Mouse (Mus musculus): ENCODE measurements around the gene Lrrc4.

Gene Lrrc4

DNA sequence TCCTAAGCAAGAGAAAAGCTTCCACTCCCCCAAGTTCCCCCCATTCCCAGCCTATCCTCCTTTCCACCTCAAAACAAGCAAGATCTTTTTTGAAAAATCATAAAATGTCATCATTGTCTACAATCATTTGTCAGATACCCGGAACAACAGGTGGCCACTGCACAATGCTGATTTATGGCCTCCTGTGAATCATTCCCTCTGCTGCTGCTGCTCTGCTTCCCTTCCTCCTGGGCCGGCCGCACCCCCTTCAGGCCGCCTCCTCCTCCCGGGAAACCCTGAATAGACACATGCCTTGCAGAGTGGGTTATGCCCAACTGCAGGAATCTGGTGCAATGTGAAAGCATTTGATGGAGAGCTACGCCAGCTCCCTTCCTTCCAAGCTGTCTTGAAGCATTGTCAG, 3.0 kb downstream of the Lrrc4 start:
- no peak for ATAC-seq (ENCODE audit: insufficient number of reproducible peaks, low FRiP score, low TSS enrichment)

DNA sequence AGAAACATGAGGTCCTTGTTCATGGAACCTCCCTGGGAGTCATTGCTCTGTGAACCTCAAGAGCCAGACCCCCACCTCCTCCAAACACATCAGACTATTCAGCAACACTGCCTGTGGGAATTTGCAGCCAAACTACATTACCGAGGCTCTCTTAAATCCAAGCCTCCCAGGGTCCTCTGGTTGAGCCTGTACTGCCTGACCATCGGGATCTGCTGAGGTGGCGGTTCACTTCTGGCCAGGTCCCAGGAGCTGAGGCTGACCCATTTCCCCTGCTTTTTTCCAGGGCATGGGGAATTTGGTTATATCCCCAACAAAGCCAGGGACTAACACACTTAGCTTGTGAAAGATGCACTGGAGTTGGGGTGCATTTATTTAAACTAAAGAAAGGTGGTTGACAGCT, 4.0 kb downstream of the Lrrc4 start:
- no peak for ATAC-seq (ENCODE audit: insufficient number of reproducible peaks, low FRiP score, low TSS enrichment)

DNA sequence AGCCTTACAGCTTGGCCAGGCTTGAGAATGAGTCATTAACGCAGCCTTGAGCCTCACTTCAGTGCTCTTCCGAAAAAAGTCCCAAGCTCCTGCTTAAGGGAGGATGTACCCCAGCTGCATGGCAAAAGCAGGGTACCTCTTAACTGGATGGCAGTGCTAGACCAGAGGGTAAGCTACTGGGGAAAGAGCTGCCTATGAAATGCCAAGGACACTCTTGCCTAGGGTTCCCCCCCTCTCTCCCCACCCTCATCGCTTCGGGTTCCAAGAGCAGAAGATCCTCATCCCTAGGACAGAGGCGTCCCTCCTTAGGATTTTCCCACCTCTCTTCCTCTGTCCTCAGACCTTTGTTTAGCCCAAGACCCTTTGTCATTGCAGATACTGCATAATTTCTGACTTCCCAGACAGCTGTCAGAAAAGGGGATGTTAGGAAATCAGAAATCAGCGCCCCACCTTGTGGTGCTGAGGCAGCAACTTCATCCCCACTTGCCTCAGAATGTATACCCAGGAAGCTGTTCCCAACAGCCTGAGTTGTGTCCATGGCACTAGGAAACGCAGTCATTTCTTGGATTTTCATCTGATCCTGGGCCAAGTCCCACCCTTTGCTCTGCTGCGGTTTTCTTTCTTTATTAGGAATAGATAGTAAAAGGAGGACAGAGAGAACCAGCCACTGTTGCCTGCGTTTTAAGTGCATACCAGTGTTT, 4.7 kb downstream of the Lrrc4 start:
- ATAC-seq (ENCODE audit: insufficient number of reproducible peaks, low FRiP score, low TSS enrichment) = no peak

DNA sequence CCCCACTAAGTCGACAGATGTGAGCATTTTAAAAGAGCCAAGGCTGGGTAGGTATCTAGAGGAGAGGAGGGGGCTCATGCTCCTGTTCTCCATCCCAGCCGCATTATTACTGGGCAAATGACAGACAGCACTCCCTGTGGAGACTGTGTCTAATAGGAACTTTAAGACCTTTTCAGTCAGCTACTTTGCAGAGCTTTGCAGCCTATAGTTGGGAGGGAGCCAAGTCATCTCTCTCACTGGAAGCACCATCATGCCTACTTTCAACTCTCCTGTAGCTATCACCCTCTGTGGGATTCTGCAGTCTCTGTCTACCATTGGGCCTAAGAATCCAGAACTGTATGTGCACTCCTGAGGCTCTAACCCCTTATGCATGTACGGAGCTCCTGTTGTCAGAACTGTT, 5.7 kb downstream of the Lrrc4 start:
- ATAC-seq (ENCODE audit: insufficient number of reproducible peaks, low FRiP score, low TSS enrichment) = no peak

DNA sequence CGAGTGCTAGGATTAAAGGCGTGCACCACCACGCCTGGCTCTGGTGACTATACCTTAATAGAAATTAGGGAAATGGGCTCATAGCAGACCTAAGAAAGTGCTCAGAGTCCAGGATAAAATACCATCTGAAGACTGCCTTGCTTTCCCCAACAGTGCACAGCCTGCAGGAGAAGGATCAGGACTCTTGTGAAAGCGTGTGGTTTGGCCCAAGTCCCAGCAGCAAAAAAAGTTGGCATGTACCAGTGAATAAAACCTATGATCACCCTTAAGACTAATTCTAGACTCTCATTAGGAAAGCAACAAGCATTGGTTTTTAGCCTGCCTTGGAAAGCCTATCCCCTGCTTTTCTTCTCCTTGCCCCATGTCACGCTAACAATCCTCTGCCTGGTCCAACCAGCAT, 7.7 kb downstream of the Lrrc4 start:
- ATAC-seq (ENCODE audit: insufficient number of reproducible peaks, low FRiP score, low TSS enrichment) = no peak

DNA sequence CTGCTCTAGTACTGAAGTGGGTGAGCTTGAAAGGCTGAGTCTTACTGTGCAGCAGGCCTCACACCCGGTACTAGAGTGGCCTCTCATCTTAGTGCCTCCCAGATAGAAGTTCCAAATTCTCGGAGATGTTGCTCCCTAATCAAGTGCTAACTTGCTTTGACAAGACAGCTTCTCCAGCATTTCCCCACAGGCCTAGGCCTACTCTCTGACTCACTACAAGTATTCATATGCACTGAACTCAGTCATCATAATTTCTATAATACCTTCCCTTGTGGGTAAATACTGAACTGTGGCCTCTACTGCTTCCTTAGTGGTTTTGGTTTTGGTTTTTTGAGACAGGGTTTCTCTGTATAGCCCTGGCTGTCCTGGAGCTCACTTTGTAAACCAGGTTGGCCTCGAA, 8.2 kb downstream of the Lrrc4 start:
- no peak for ATAC-seq (ENCODE audit: insufficient number of reproducible peaks, low FRiP score, low TSS enrichment)

DNA sequence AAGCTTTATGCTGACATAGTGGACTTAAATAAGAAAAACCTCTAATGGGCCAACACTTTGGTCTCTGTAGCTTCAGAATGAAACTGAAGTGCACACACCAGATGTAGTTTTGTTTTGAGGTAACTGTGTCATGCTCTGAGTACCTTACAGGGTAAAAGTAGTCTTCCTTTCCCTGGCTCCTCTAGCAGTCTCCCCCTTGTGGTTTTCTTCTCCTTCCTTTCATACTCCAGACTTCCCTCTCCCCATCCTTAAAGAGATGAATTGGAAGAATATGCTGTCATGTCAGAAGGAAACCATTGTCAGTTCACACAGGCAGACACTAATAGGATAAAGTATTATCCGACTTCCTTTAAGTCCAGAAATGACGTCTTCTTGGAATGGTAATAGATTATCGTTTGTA, 9.3 kb downstream of the Lrrc4 start:
- no peak for ATAC-seq (ENCODE audit: insufficient number of reproducible peaks, low FRiP score, low TSS enrichment)

DNA sequence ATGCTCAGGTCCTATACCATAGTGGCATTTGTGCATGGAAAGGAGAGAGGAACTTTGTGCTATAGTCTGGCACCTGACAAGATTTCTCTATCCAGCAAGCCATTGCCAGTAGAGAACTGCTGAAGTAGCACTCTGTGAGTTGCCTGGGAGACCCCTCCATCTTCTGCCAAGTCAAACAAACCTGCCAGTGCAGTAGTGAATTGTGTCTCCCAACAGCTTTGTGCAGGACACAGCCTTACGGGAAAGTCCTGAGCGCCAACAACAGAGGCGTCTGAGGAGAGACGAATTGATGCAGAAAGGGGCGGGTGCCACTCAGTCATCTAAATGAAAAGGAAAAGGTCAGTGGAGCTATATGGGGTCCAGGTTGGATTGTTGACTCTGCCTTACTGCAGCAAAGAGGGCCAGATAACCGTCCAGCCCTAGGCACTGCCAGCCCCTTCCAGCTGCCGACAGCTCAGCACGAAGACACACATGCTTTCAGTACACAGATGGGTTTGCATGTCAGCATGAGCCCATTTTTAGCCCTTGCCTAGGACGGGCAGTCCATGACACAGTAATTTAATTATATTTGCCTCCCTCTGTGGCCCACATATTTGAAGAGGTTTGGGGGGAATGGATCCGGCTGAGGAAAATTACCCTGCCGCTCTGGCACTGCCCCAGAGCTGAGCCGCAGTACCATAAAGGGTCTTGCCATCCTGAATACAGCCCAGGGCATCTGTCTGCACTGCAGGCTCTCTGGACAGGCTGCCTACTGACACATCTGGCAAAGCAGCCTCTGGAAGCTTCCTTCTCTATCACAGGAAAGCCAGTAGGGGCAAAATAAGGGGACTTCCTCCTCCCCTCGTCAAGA, 11.8 kb downstream of the Lrrc4 start:
- no peak for ATAC-seq (ENCODE audit: insufficient number of reproducible peaks, low FRiP score, low TSS enrichment)

DNA sequence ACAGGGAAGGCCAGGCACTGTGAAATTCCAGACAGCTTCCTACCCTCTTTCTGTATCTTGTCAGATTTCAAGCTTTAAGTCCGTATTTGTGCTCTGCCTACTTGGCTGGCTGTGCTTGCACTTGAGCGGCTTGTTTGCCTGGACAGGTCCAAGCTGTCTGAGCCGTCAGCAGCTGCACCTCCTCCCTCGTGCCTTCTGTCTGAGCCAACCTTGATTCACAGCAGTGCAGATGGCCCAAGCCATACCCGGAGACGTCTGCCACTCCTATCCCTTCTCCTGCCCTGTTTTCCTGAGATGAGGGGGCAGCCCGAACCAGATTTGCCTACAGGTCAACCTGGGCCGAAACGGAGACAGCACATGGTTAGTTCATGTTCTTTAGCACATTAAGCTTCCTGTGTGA, 14.5 kb downstream of the Lrrc4 start:
- peak; percentile 49 for ATAC-seq (ENCODE audit: insufficient number of reproducible peaks, low FRiP score, low TSS enrichment)

DNA sequence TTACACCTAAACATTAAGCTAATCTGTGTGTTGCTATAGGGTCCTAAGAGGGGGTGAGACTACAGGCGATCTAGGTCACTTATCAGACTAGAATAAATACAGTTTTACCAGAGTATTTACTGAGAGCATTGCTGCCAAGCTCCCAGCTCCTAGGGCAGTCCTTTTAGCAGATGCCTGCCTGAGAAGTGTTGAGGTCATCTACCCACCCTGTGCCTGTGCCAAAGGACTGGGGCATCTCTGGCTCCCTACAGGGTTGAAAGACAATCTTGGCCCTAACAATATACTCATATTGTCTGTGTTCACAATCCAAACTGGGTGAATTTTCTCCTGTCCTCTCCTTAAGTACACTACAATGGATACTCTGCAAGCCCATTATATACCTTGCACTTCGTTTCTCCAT, 16.7 kb downstream of the Lrrc4 start:
- peak; percentile 45; the same call in 1 of the 2 replicates for ATAC-seq (ENCODE audit: insufficient number of reproducible peaks, low FRiP score, low TSS enrichment)

DNA sequence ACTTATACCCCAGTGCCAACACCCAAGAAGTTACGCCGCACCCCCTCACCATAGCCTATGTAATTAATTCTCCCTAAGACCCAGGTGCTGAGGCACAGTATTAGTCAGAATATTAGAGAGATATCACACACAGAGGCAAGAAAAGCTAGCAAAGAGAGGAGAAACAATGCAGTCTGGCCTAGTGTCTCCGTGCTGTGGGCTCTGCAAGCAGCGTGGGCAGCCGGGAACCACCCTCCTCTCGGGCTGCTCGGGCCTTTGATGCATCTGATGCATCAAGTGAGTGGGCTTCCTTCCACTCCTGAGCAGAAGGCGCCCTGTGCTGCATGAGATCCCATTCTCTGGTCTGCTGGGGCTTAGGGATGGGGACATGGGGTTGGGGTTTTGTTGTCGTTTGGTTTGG, 18.5 kb downstream of the Lrrc4 start:
- no peak for ATAC-seq (ENCODE audit: insufficient number of reproducible peaks, low FRiP score, low TSS enrichment)

DNA sequence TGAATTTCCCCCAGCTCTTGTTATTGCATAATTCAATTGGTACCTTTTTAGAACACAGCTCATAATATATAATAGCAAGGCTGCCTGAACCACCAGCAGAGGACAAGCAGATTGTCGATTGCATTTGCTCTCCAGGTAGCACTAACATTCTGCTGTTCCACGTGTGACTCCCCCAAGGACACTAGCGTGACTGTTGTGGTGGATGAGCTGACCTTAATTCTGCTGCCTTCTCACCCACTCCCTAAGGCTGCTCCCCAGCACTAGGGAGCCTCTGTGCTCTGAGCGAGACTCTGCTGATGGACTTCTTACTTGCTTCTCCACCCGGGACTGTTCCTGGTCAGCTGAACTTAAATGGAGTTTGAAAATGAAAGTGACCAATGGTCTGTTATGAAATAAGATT, 26.8 kb downstream of the Lrrc4 start:
- ATAC-seq (ENCODE audit: insufficient number of reproducible peaks, low FRiP score, low TSS enrichment) = no peak

DNA sequence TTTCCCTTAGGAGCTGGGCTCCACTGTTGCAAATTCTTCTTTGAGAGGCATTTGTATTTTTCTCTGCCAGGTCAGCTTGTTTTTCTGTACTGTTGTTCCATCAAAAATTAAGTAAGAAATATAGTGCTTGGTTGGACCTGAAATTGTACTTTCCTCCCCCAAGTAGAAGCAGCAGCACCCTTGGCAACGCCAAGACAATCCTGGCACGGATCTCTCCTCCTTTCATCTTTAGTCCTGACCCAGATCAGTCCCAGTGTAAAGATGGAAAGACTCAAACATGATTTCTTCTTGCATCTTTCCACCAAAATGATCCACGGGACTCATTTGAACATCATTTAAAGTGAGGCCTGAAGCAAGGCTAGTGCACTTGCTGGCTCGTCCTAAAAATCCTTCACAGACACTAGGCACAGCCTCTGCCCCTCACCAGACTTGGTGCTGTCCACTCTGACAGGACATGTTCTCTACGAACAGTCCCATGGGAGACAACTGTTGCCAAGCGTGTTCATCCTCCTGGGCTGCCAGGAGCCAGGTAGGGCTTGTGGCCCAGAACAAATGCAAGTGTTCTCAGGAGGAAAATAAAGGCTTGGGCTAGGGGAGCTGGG, 27.8 kb downstream of the Lrrc4 start:
- no peak; the same call in 1 of the 2 replicates for ATAC-seq (ENCODE audit: insufficient number of reproducible peaks, low FRiP score, low TSS enrichment)

DNA sequence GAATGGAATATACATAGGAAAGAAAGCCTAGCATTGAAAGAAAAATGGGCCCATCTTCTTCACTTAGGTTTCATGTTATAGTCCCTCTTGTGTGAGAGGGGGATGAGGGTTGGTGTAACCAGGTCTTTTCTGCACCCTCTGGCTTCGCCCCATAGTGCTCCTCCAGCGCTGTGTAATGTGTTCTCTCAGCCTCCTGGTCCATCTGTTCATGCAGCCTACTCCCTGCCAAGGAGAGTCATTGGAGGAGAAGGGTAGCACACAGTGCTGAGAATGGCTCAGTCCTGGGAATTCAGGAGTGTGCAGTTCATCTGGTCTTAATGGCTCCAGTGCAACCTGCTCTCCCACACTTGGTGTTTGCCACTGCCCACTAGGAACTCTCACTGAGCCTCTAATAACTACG, 30.6 kb downstream of the Lrrc4 start:
- ATAC-seq (ENCODE audit: insufficient number of reproducible peaks, low FRiP score, low TSS enrichment) = peak; percentile 94

DNA sequence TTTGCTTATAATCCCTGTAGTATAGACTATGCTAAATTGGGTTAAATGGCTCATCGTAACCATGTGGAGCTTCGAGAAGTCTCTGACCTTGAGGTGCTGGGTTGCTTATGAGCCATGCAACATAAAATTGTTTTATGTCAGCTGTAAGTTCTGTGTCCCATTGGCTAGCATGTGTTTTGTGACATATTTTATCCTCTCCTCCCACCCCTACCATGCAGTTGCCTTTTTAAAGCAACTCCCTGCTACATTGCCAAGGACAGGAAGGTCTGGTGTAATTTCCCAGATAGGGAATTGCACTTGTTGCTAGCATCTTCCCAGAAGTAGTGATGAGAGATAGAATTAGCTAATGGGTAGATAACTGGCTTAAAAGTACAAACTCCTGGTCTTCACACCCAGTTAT, 31.7 kb downstream of the Lrrc4 start:
- ATAC-seq (ENCODE audit: insufficient number of reproducible peaks, low FRiP score, low TSS enrichment) = no peak

DNA sequence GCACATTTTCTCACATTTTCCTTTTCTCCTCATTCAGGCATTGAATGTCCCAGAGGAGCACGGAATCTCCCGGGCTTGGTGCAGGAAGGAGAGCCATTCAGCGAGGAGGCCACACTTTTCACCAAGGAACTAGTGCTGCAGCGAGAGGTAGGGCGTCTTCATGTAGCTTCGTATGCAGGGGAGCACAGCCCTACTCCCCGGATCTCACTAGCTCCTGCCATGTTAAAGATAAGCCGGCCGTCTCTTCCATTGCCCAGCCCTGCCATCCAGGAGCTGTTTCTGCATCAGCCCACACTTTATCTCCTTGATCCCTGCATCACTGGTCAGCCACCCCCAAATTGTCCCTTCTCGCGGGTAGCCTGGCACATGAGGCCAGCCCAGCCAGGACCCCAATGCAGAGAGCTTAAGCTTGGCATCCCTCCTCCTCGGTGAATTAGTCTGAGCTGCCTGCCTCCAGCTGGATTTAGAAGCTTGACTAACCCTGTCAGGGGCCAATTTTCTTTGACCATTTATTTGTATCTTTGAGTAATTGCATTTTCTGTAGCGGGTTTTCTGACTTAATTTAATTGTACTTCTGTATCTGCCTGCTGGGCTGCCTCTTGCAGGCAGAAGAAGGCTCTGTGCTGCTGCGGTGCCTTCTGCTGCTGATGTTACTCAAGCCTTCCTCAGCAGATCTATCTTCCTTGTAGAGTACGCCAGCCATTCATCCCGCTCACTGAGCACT, 35.6 kb downstream of the Lrrc4 start:
- ATAC-seq (ENCODE audit: insufficient number of reproducible peaks, low FRiP score, low TSS enrichment) = no peak

DNA sequence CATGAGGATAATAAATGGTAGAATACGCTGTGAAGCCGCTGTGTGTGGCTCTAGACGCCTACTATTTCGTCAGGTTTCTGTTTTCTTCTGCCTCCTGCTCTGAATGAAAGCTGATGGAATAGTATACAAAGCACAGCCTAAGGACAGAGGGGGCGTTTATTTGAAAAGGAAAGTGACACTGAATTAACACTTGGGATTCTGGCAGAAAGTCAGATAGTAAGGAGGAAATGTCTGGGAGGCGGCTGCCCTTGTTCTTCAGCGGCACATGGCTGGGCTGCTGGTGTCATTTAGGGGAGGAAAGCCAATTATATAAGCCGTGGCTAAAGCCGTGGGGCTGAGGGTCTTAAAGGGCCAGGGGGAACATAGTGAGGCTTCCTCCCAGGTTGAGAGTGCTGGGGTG, 36.2 kb downstream of the Lrrc4 start:
- no peak for ATAC-seq (ENCODE audit: insufficient number of reproducible peaks, low FRiP score, low TSS enrichment)

DNA sequence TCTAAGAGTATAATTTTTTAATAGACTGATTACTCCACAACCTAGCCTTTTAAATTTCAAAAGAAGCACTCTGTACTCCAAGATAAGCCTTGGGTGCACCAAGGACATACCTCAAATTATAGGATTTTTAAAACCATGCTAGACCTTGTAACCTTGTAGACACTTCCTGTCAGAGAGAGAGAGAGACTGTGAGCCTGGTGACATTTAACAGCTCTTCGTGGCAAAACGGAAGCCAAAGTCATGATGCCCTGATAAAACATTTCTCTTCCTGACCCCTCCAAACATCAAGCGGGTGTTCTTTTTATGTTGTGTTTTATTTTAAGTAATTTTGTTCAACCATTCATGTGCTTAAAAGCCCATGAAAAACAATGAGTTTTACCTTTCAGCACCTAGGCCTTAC, 39.7 kb downstream of the Lrrc4 start:
- no peak for ATAC-seq (ENCODE audit: insufficient number of reproducible peaks, low FRiP score, low TSS enrichment)

DNA sequence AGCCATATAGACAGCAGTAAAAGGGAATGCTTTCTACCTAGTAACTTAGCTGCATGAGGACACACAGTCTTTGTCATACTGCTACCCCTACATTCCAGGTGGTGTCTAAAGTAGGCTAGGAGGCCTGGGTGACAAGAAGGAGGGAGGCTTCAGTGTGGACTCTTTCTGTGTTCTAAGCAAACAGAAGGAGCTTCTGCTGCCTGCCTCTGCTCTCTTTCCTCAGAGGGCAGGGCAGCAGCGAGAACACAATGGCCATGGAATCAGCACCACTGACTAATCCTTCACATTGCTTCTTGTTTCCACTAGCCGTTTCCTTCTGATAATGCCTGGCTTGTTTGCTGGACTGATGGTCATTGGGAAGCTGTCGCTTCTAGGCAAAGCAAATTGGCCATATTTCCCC, 40.4 kb downstream of the Lrrc4 start:
- ATAC-seq (ENCODE audit: insufficient number of reproducible peaks, low FRiP score, low TSS enrichment) = no peak

DNA sequence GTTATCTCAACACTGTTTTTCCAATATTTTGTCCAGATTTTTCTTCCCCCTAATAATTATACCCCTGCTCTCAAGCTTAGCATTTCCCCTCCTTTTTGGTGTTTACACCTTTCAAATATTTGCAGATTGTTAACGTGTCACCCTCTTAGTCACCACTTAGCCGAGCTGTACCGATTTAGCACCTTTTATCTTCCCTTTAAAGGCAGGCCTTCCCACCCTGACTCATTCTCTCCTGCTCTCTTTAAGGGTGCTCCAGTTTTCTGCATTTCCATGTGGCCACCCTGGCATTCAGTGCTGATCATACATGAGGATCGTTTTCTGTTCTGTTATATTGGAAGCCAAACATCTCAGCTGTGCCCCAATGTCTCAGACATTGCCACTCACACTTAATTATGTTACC, 41.9 kb downstream of the Lrrc4 start:
- no peak for ATAC-seq (ENCODE audit: insufficient number of reproducible peaks, low FRiP score, low TSS enrichment)

DNA sequence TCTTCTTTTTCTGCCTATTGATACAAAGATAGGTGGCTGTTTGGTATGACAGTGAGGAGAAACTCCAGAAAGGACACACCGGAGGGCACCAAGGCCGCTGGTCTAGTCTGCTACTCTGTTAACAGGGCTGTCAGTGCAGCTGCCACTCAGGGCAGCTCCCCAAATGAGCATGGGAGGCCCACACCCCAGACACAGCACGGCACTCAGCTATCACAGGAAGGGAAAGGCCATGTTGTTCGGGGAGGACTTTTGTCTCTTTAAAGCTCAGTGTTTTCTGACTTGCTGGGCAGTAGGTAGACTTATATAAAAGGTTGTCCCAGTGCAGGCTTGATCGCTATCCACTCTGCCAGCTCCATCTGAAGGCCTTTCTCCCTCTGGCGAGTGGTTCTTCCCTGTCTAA, 44.4 kb downstream of the Lrrc4 start:
- ATAC-seq (ENCODE audit: insufficient number of reproducible peaks, low FRiP score, low TSS enrichment) = peak; percentile 46; the same call in 1 of the 2 replicates
